Comparison of ENCODE assay signal across 21 mouse cellular contexts in genomic region chr2:173376926-173377325, GRCm38 (mm10).
A peak's percentile ranks its signal among the peaks of the same experiment; 100 is the strongest.
DNase-seq lines count a peak whose midpoint lies in the region; ATAC-seq lines count a peak whose summit lies in the region.
"Had no signal": no experiment of that assay in that cellular context is flagged by ENCODE, and none has a peak within 500 bp of the region (broad histone marks: within the 10 kb centered on the region; RNA-seq: fewer than 3 reads in every experiment).

No protein-coding gene starts in this region.

- no peak for ATAC-seq in embryonic facial prominence, embryonic 11.5 days (replicated peaks; ENCODE audit: insufficient number of reproducible peaks, low FRiP score, low TSS enrichment, low read depth)
- peak; percentile 4; the same call in 1 of the 2 replicates for ATAC-seq in common myeloid progenitor, adult 5-6 weeks (replicated peaks; ENCODE audit: low read depth, poor library complexity, severe bottlenecking)
- ATAC-seq: forebrain, embryonic 14.5 days; hindbrain, postnatal 0 days; intestine, embryonic 15.5 days had no signal

- 0 out of 2 replicates have a peak, but pooled peaks cover 3% of the 10 kb centered on the region for H3K9me3 ChIP-seq in embryonic facial prominence, embryonic 11.5 days (replicated peaks; ENCODE audit: control insufficient read depth, low read length)
- H3K9me3 ChIP-seq in embryonic facial prominence, embryonic 10.5 days, result peaks cover 6% of the 10 kb centered on the region; the same call in 1 of the 2 replicates
- H3K9me3 ChIP-seq in limb, embryonic 10.5 days (replicated peaks), result peaks cover 3% of the 10 kb centered on the region; the same call in 1 of the 2 replicates
- H3K9me3 ChIP-seq: intestine, embryonic 15.5 days had no signal

- H3K4me1 ChIP-seq in embryonic facial prominence, embryonic 11.5 days (ENCODE audit: control insufficient read depth, insufficient read depth, low read length), result no peaks in the 10 kb centered on the region; the same call in 1 of the 2 replicates
- peaks cover 15% of the 10 kb centered on the region for H3K4me1 ChIP-seq in embryonic facial prominence, embryonic 10.5 days
- peaks cover 31% of the 10 kb centered on the region for H3K4me1 ChIP-seq in limb, embryonic 10.5 days

- DNase-seq in embryonic facial prominence, embryonic 11.5 days (ENCODE audit: low spot score), result peak; percentile 20
- no peak for DNase-seq in embryonic facial prominence, embryonic 10.5 days (ENCODE audit: low spot score)
- DNase-seq in CD4-positive helper T cell, adult 2 months (ENCODE audit: low read depth, low spot score), result peak; percentile 51
- peak; percentile 49 for DNase-seq in naive thymus-derived CD4-positive, alpha-beta T cell, adult 2 months (ENCODE audit: low read depth)
- DNase-seq in heart, postnatal 36 days, result no peak
- no peak for DNase-seq in limb, embryonic 10.5 days (ENCODE audit: low spot score)
- DNase-seq: adrenal gland, postnatal 10 days; cerebellum, adult 11 months; cerebellum, adult 8-10 months; cerebellum, postnatal 14 days; gastrocnemius, postnatal 36 days; heart, postnatal 4 days; kidney, adult 18-20 months had no signal

- 78% methylated on average over 6 of the region's 6 CpGs for WGBS in embryonic facial prominence, embryonic 11.5 days
- WGBS in embryonic facial prominence, embryonic 10.5 days, result 88% methylated on average over 6 of the region's 6 CpGs
- 84% methylated on average over 6 of the region's 6 CpGs for WGBS in limb, embryonic 10.5 days

- no peak overlapping the region for H3K9ac ChIP-seq in embryonic facial prominence, embryonic 11.5 days (replicated peaks; ENCODE audit: low read length)
- H3K9ac ChIP-seq: heart, embryonic 13.5 days; hindbrain, embryonic 13.5 days; intestine, embryonic 15.5 days had no signal

- H3K27me3 ChIP-seq in embryonic facial prominence, embryonic 11.5 days (ENCODE audit: control insufficient read depth, insufficient read depth, low read length), result no peaks in the 10 kb centered on the region
- no peaks in the 10 kb centered on the region for H3K27me3 ChIP-seq in embryonic facial prominence, embryonic 10.5 days (replicated peaks; ENCODE audit: low read depth, poor library complexity, severe bottlenecking)
- peaks cover 15% of the 10 kb centered on the region; the same call in 1 of the 2 replicates for H3K27me3 ChIP-seq in limb, embryonic 10.5 days (ENCODE audit: low read depth, poor library complexity, severe bottlenecking)
- H3K27me3 ChIP-seq: CH12.LX; heart, embryonic 13.5 days; hindbrain, embryonic 13.5 days; intestine, embryonic 15.5 days had no signal

- no peak overlapping the region for H3K27ac ChIP-seq in embryonic facial prominence, embryonic 11.5 days (replicated peaks; ENCODE audit: low read depth, low read length)
- H3K27ac ChIP-seq in embryonic facial prominence, embryonic 10.5 days (replicated peaks), result no peak overlapping the region
- H3K27ac ChIP-seq in limb, embryonic 10.5 days, result no peak overlapping the region
- H3K27ac ChIP-seq: hindbrain, postnatal 0 days had no signal

- no peaks in the 10 kb centered on the region for H3K36me3 ChIP-seq in embryonic facial prominence, embryonic 11.5 days (replicated peaks; ENCODE audit: control insufficient read depth, insufficient read depth, low read depth, low read length)
- H3K36me3 ChIP-seq in embryonic facial prominence, embryonic 10.5 days (replicated peaks), result no peaks in the 10 kb centered on the region
- no peaks in the 10 kb centered on the region for H3K36me3 ChIP-seq in limb, embryonic 10.5 days
- H3K36me3 ChIP-seq: forebrain, embryonic 10.5 days; heart, embryonic 13.5 days; hindbrain, embryonic 13.5 days; intestine, embryonic 15.5 days had no signal

- intact Hi-C loops in heart, postnatal 36 days (cut with DNase I), result no loop called here

- H3K4me2 ChIP-seq in embryonic facial prominence, embryonic 11.5 days (ENCODE audit: low read depth, low read length), result no peak overlapping the region
- H3K4me2 ChIP-seq: heart, embryonic 13.5 days; hindbrain, embryonic 13.5 days; intestine, embryonic 15.5 days had no signal

- H3K4me3 ChIP-seq in embryonic facial prominence, embryonic 11.5 days (ENCODE audit: low read depth, low read length), result no peak overlapping the region
- H3K4me3 ChIP-seq in embryonic facial prominence, embryonic 10.5 days, result no peak overlapping the region
- H3K4me3 ChIP-seq in limb, embryonic 10.5 days, result no peak overlapping the region
- H3K4me3 ChIP-seq: forebrain, embryonic 10.5 days; heart, embryonic 13.5 days; hindbrain, embryonic 13.5 days; intestine, embryonic 15.5 days had no signal

Comparison
In these comparisons a context has a peak if more than half of its experiments do, and no peak if none do; other contexts are left out.
1. DNase-seq: peak in embryonic facial prominence, embryonic 11.5 days (single experiment), CD4-positive helper T cell, adult 2 months (single experiment) and naive thymus-derived CD4-positive, alpha-beta T cell, adult 2 months (single experiment); none in embryonic facial prominence, embryonic 10.5 days (single experiment), heart, postnatal 36 days (0 of 2) and limb, embryonic 10.5 days (single experiment).